Mouse (Mus musculus) bone marrow, adult 2 months (tissue): ENCODE measurements around the gene Tmprss4. TPM values are rescaled to one million over a fixed set of nuclear protein-coding genes. Genes with fewer than 3 reads are reported as not detected.

Source experiments
- H3K27ac ChIP-seq: fragments of 200-500 bp; 2 replicates; pipeline ENCODE4 v1.5.1; 2012; ENCODE audit warnings: low read depth, mild to moderate bottlenecking, control low read depth, inconsistent platforms, low read length; ENCODE audit not compliant: control insufficient read depth, poor library complexity, insufficient read depth
- H3K4me1 ChIP-seq: fragments of 200-500 bp; 2 replicates; pipeline ENCODE4 v1.6.1; 2011; ENCODE audit warnings: low read length; ENCODE audit not compliant: control insufficient read depth, insufficient read depth
- H3K4me3 ChIP-seq: fragments of 200-500 bp; replicated peaks from 2 replicates; pipeline ENCODE3; 2011; ENCODE audit warnings: mild to moderate bottlenecking, low read depth, low read length, control low read depth; ENCODE audit not compliant: control insufficient read depth
- CTCF ChIP-seq: fragments of 200-500 bp; IDR thresholded peaks from 2 replicates; pipeline ENCODE4 v1.5.1; 2011; ENCODE audit warnings: low read length, control low read depth; ENCODE audit not compliant: control insufficient read depth, insufficient read depth
- POLR2A ChIP-seq: fragments of 200-500 bp; IDR thresholded peaks from 2 replicates; pipeline ENCODE4 v1.6.1; 2011; ENCODE audit warnings: low read depth, mild to moderate bottlenecking, control low read depth, low read length, borderline replicate concordance; ENCODE audit not compliant: control insufficient read depth
- WGBS: fragments of 180-500 bp; shearing (Covaris S2); methylation state at CpG from one replicate; pipeline ENCODE4 v1.1.7; 2018; 5-methylcytosine and 5-hydroxymethylcytosine counted together
- polyA plus RNA-seq: library from polyadenylated mRNA; stranded (reverse); fragments of >200 nt; gene quantifications from 2 replicates; pipeline ENCODE4 v1.2.4, GENCODE M21; 2011; ENCODE audit warnings: low replicate concordance; ENCODE audit not compliant: missing spikeins, insufficient read depth, insufficient read length

Tmprss4 gene
- polyA plus RNA-seq: not detected in 2 replicates

GRCm38 (mm10) chr9:45203797-45204410 is at the start of gene Tmprss4:
TSS of gene Tmprss4 (minus strand) at chr9:45204092.
- WGBS: 72% methylated on average over 8 of the region's 8 CpGs
- Histone ChIP-seq H3K4me1 (peaks cover 8% of the 10 kb centered on the region), H3K27ac (no peak within 1 kb of the TSS), H3K4me3 (no peak within 1 kb of the TSS)
- TF ChIP-seq CTCF: no peak
- no peak for TF ChIP-seq POLR2A

- H3K4me3 ChIP-seq: no peak overlapping the region
- peak overlapping the region; percentile 37 for H3K27ac ChIP-seq
- WGBS: 35% methylated on average over 6 of the region's 6 CpGs
- H3K4me1 ChIP-seq: peaks cover 24% of the 10 kb centered on the region
- TF ChIP-seq CTCF (no peak), POLR2A (no peak)
Measured at GRCm38 (mm10) chr9:45252395-45252794, 48.5 kb upstream of the Tmprss4 start.

- Histone ChIP-seq H3K4me3 (no peak overlapping the region), H3K27ac (peak overlapping the region; percentile 47), H3K4me1 (peaks cover 26% of the 10 kb centered on the region)
- no peak for TF ChIP-seq CTCF
- TF ChIP-seq POLR2A: no peak
- 15% methylated on average over 4 of the region's 4 CpGs for WGBS
Measured at GRCm38 (mm10) chr9:45251990-45252389, 48.1 kb upstream of the Tmprss4 start.

- peak overlapping the region; percentile 47; the same call in 1 of the 2 replicates for H3K27ac ChIP-seq
- H3K4me1 ChIP-seq: peaks cover 29% of the 10 kb centered on the region
- TF ChIP-seq POLR2A (no peak), CTCF (no peak)
- WGBS: 34% methylated on average over 3 of the region's 3 CpGs
- no peak overlapping the region for H3K4me3 ChIP-seq
Measured at GRCm38 (mm10) chr9:45251281-45251680, 47.4 kb upstream of the Tmprss4 start.

- Histone ChIP-seq H3K4me3 (no peak overlapping the region), H3K4me1 (peaks cover 30% of the 10 kb centered on the region), H3K27ac (peak overlapping the region; percentile 3)
- TF ChIP-seq CTCF (no peak), POLR2A (no peak)
- 59% methylated on average over 7 of the region's 7 CpGs for WGBS
Measured at GRCm38 (mm10) chr9:45250306-45250705, 46.4 kb upstream of the Tmprss4 start.

GRCm38 (mm10) chr9:45247536-45247935 is 43.6 kb upstream of the Tmprss4 start:
- H3K4me3 ChIP-seq: no peak overlapping the region
- H3K4me1 ChIP-seq: peaks cover 29% of the 10 kb centered on the region
- 33% methylated on average over 2 of the region's 2 CpGs for WGBS
- TF ChIP-seq CTCF: no peak
- TF ChIP-seq POLR2A: no peak
- peak overlapping the region; percentile 80 for H3K27ac ChIP-seq

GRCm38 (mm10) chr9:45246060-45246459 is 42.2 kb upstream of the Tmprss4 start:
- Histone ChIP-seq H3K4me3 (no peak overlapping the region), H3K4me1 (peaks cover 30% of the 10 kb centered on the region), H3K27ac (peak overlapping the region; percentile 68)
- 12% methylated on average over 6 of the region's 6 CpGs for WGBS
- no peak for TF ChIP-seq CTCF

- WGBS: 68% methylated on average over 1 of the region's 1 CpGs
- H3K4me1 ChIP-seq: peaks cover 27% of the 10 kb centered on the region
- peak overlapping the region; percentile 53 for H3K27ac ChIP-seq
- H3K4me3 ChIP-seq: no peak overlapping the region
- TF ChIP-seq POLR2A (no peak), CTCF (no peak)
Measured at GRCm38 (mm10) chr9:45245432-45245831, 41.5 kb upstream of the Tmprss4 start.

- no peak for TF ChIP-seq CTCF
- no peak for TF ChIP-seq POLR2A
- peaks cover 5% of the 10 kb centered on the region; the same call in 1 of the 2 replicates for H3K4me1 ChIP-seq
- no peak overlapping the region for H3K4me3 ChIP-seq
- WGBS: 11% methylated on average over 5 of the region's 5 CpGs
- peak overlapping the region; percentile 80 for H3K27ac ChIP-seq
Measured at GRCm38 (mm10) chr9:45241397-45241796, 37.5 kb upstream of the Tmprss4 start.
